Mouse (Mus musculus): ENCODE measurements at regions not wholly inside any gene's neighbourhood (a gene's known extent, or its start where the extent isn't known, plus 50 kb on each side); places are given as distances from the start of the nearest gene placed in this dataset.

- WGBS (ENCODE audit: insufficient replicate concordance): 66% methylated on average over 4 of the region's 4 CpGs
- H3K4me3 ChIP-seq (ENCODE audit: low read depth, low read length): no peak overlapping the region
- no peak for DNase-seq
- TF ChIP-seq EP300 (IDR thresholded peaks at IDR 0.05; ENCODE audit: low read depth) (no peak), CTCF (IDR thresholded peaks at IDR 0.05; ENCODE audit: low read depth) (no peak)
- H3K9ac ChIP-seq (replicated peaks): no peak overlapping the region
- H3K4me2 ChIP-seq (ENCODE audit: low read depth, low read length): no peak overlapping the region
- H3K9me3 ChIP-seq (ENCODE audit: low read length): no peaks in the 10 kb centered on the region
- ATAC-seq: no peak
- H3K27ac ChIP-seq (ENCODE audit: low read depth): no peak overlapping the region
- H3K4me1 ChIP-seq (ENCODE audit: insufficient read depth): no peaks in the 10 kb centered on the region
- H3K27me3 ChIP-seq (ENCODE audit: insufficient read depth, low read length): 0 out of 2 replicates have a peak, but pooled peaks cover 2% of the 10 kb centered on the region
- H3K36me3 ChIP-seq (replicated peaks; ENCODE audit: insufficient read depth, low read length): no peaks in the 10 kb centered on the region
These were observed 53.2 kb upstream of the Arntl start for GRCm38 (mm10) chr7:113154066-113154465.

- 76% methylated on average over 5 of the region's 5 CpGs for WGBS (ENCODE audit: insufficient replicate concordance)
- H3K9ac ChIP-seq (replicated peaks): no peak overlapping the region
- H3K27ac ChIP-seq (ENCODE audit: low read depth): no peak overlapping the region
- no peaks in the 10 kb centered on the region for H3K4me1 ChIP-seq (ENCODE audit: insufficient read depth)
- H3K4me3 ChIP-seq (ENCODE audit: low read depth, low read length): no peak overlapping the region
- no peak for TF ChIP-seq CTCF (IDR thresholded peaks at IDR 0.05; ENCODE audit: low read depth)
- no peak for TF ChIP-seq EP300 (IDR thresholded peaks at IDR 0.05; ENCODE audit: low read depth)
- no peak for DNase-seq
- H3K27me3 ChIP-seq (ENCODE audit: insufficient read depth, low read length): 0 out of 2 replicates have a peak, but pooled peaks cover 2% of the 10 kb centered on the region
- no peaks in the 10 kb centered on the region for H3K36me3 ChIP-seq (replicated peaks; ENCODE audit: insufficient read depth, low read length)
- no peak overlapping the region for H3K4me2 ChIP-seq (ENCODE audit: low read depth, low read length)
- no peak for ATAC-seq
- no peaks in the 10 kb centered on the region for H3K9me3 ChIP-seq (ENCODE audit: low read length)
These were observed 50.9 kb upstream of the Arntl start for GRCm38 (mm10) chr7:113156366-113156765.

- TF ChIP-seq EP300 (IDR thresholded peaks at IDR 0.05; ENCODE audit: low read depth): no peak
- TF ChIP-seq CTCF (IDR thresholded peaks at IDR 0.05; ENCODE audit: low read depth): no peak
- Histone ChIP-seq H3K4me3 (ENCODE audit: low read depth, low read length) (no peak overlapping the region), H3K36me3 (replicated peaks; ENCODE audit: insufficient read depth, low read length) (no peaks in the 10 kb centered on the region), H3K27me3 (ENCODE audit: insufficient read depth, low read length) (no peaks in the 10 kb centered on the region), H3K9ac (replicated peaks) (no peak overlapping the region), H3K9me3 (ENCODE audit: low read length) (no peaks in the 10 kb centered on the region), H3K4me1 (ENCODE audit: insufficient read depth) (no peaks in the 10 kb centered on the region), H3K4me2 (ENCODE audit: low read depth, low read length) (no peak overlapping the region), H3K27ac (ENCODE audit: low read depth) (no peak overlapping the region)
- 75% methylated on average over 12 of the region's 12 CpGs for WGBS (ENCODE audit: insufficient replicate concordance)
- ATAC-seq (no peak), DNase-seq (no peak)
These were observed 50.2 kb upstream of the Arntl start for GRCm38 (mm10) chr7:113156861-113157747.

Data from liver, postnatal 0 days (tissue).